Mouse (Mus musculus): ENCODE data around the gene Ubr1.
"Not testable (repeated sequence)": the region's sequence is repeated elsewhere in the genome, so short reads cannot be mapped to it uniquely, and the experiment has no call there.

The Ubr1 gene

GRCm38 (mm10) chr2:120970559-120971080 lies at the start of gene Ubr1:
Gene Ubr1 (minus strand): TSS chr2:120970715.
- DNase-seq = peak; percentile 93

- no peak for DNase-seq
These were observed 46.6 kb upstream of the Ubr1 start for GRCm38 (mm10) chr2:121017151-121017550.

GRCm38 (mm10) chr2:121016226-121016625 lies 45.7 kb upstream of the Ubr1 start:
- DNase-seq = no peak

- no peak for DNase-seq
These were observed 45.0 kb upstream of the Ubr1 start for GRCm38 (mm10) chr2:121015507-121015906.

GRCm38 (mm10) chr2:121012676-121013075 lies 42.2 kb upstream of the Ubr1 start:
- no peak for DNase-seq

- DNase-seq = no peak
These were observed 38.7 kb upstream of the Ubr1 start for GRCm38 (mm10) chr2:121009071-121009677.

GRCm38 (mm10) chr2:121008664-121009007 lies 38.1 kb upstream of the Ubr1 start:
- DNase-seq = peak; percentile 5

- peak; percentile 96 for DNase-seq
These were observed 37.6 kb upstream of the Ubr1 start, which contains the start of gene Ccndbp1 for GRCm38 (mm10) chr2:121007925-121008663. Gene Ccndbp1 (plus strand): TSS chr2:121008403.

- no peak for DNase-seq
These were observed 36.5 kb upstream of the Ubr1 start for GRCm38 (mm10) chr2:121006986-121007385.

- DNase-seq = no peak
These were observed 33.7 kb upstream of the Ubr1 start for GRCm38 (mm10) chr2:121004018-121004811.

GRCm38 (mm10) chr2:121003586-121003985 lies 33.1 kb upstream of the Ubr1 start:
- DNase-seq = no peak

- no peak for DNase-seq
These were observed 28.3 kb upstream of the Ubr1 start for GRCm38 (mm10) chr2:120998863-120999262.

GRCm38 (mm10) chr2:120996607-120997006 lies 26.1 kb upstream of the Ubr1 start:
- not testable (repeated sequence) for DNase-seq

- no peak for DNase-seq
These were observed 20.7 kb upstream of the Ubr1 start for GRCm38 (mm10) chr2:120991196-120991595.

GRCm38 (mm10) chr2:120985241-120985640 lies 14.7 kb upstream of the Ubr1 start:
- no peak for DNase-seq

- DNase-seq = no peak
These were observed 13.1 kb upstream of the Ubr1 start for GRCm38 (mm10) chr2:120983611-120984010.

GRCm38 (mm10) chr2:120980861-120981260 lies 10.3 kb upstream of the Ubr1 start:
- DNase-seq = no peak

GRCm38 (mm10) chr2:120979819-120980218 lies 9.3 kb upstream of the Ubr1 start:
- DNase-seq = no peak

GRCm38 (mm10) chr2:120978693-120979037 lies 8.2 kb upstream of the Ubr1 start:
- DNase-seq = no peak

- no peak for DNase-seq
These were observed 7.6 kb upstream of the Ubr1 start for GRCm38 (mm10) chr2:120977926-120978692.

GRCm38 (mm10) chr2:120976990-120977925 lies 6.7 kb upstream of the Ubr1 start, which contains the start of gene Tmem62:
Gene Tmem62 (plus strand): TSS chr2:120977017.
- DNase-seq = peak; percentile 72

GRCm38 (mm10) chr2:120976308-120976707 lies 5.8 kb upstream of the Ubr1 start:
- DNase-seq = peak; percentile 36

Data from lung, postnatal 10 days (tissue).